Mouse (Mus musculus): Measurements from ENCODE around the gene Tnfrsf13c.

Gene Tnfrsf13c

DNA sequence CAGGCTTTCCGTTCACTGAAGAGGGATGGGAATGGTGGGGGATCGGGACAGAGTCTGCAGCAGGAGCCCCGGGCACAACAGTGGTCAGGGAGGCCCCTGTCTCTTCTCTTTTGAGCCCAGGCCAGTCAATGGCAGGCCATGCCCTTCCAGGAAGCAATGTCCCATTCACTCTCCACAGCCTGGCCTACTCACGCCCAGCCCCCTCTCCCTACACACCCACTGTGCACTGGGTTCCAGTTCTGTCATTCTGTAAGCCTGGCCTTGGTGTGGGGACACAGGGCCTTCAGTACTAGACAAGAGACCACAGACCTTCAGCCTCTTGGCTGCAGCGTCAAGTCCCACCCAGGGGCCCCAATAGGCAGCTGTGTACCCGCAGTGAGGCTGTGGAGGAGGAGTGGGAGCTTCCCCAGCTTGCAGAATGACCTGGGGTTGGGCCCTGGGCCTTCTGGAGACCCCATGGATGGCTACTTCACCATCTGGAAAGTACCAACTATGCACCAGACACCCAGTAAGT, 6.0 kb upstream of the Tnfrsf13c start:
- no peak for DNase-seq (ENCODE audit: low read depth, low spot score)

DNA sequence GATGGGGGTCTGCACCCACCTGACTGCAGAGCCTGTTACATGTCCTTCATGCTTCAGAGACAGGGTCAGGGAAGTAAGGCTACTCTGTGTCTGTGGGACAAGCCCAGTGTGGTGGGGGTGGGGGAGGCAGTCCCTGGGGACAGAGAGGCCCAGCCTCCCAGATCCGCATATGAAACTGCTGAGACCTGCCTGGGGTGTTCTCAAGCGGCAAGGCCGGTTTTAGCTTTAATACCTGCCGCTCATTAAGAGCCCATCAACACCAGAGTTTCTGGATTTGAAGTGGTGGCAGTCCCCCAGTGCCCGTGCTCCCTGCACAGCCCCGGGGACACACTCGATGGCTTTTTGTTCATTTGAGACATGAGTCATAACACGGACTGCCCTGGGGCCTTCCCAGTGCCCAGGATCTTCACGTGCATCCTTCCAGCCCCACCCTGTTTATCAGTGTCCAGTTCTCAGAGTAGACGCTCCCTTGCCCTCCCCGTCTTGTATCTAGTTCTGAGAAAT, 5.4 kb upstream of the Tnfrsf13c start:
- DNase-seq (ENCODE audit: low read depth, low spot score) = no peak

GRCm38 (mm10) chr15:82225769-82226168, 1.6 kb upstream of the Tnfrsf13c start:
- DNase-seq (ENCODE audit: low read depth, low spot score) = no peak

GRCm38 (mm10) chr15:82224602-82225215, 540 bp upstream of the Tnfrsf13c start:
- DNase-seq (ENCODE audit: low read depth, low spot score) = no peak

- no peak for DNase-seq (ENCODE audit: low read depth, low spot score)
Measured at GRCm38 (mm10) chr15:82223251-82223650, 918 bp downstream of the Tnfrsf13c start.

- peak; percentile 72 for DNase-seq (ENCODE audit: low read depth, low spot score)
Measured at GRCm38 (mm10) chr15:82221104-82221860, 2.9 kb downstream of the Tnfrsf13c start.

- no peak for DNase-seq (ENCODE audit: low read depth, low spot score)
Measured at GRCm38 (mm10) chr15:82220003-82220675, 4.0 kb downstream of the Tnfrsf13c start.

- peak; percentile 66 for DNase-seq (ENCODE audit: low read depth, low spot score)
Measured at GRCm38 (mm10) chr15:82218778-82219666, 5.1 kb downstream of the Tnfrsf13c start.

DNA sequence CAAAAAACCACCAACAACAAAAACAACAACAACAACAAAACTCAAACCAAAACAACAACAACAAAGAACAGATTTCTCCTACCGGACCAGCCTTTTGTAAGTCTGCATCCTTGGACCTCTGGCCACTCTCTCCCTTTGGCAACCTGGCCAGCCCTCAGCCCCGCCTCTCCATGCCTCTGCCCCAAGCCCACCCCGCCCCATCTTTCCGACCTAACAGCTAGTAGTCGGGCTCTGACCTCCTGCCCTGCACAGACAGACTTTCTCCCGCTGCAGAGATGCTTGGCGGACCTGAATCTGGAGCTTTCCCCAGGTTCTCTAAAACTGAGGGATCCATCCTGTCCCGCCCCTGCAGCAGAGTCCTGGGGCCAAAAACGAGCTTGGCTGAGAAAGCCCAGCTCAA, 6.2 kb downstream of the Tnfrsf13c start:
- DNase-seq (ENCODE audit: low read depth, low spot score) = no peak

- peak; percentile 53 for DNase-seq (ENCODE audit: low read depth, low spot score)
Measured at GRCm38 (mm10) chr15:82217039-82217438, 7.1 kb downstream of the Tnfrsf13c start.

DNA sequence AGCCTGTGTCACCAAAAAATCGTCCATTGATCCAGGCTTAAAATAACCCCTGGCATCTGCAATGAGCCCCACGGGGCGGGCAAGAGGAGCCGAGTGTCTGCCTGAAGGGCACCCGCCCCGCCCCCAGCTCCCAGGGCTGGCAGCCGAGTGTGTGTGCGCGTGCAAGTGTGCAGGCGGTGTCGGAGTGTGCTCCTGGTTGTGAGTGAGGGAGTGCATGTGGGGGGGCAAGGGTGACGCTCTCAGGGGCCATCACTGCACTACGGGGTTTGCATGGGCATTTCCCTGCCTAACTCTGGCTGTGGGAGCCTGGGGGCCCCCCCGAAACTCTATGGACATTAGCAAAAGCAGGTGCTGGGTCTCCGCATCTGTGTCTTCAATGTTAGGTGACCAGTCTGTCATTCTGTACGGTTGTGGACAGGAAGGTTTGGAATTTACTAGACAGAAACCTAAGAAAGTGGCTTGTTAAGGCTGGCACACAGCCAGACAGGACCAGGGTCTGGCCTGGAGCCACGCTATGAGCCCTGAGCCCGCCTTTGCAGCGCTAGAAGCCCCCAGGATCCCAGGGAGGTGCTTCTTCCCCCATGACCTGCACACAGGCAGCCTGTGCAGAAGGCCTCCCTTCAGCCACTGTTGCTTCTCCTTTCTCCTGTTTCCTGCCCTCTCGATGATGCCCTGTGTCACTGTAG, 7.9 kb downstream of the Tnfrsf13c start:
- DNase-seq (ENCODE audit: low read depth, low spot score) = no peak

GRCm38 (mm10) chr15:82215332-82216046, 8.7 kb downstream of the Tnfrsf13c start:
- DNase-seq (ENCODE audit: low read depth, low spot score) = no peak

DNA sequence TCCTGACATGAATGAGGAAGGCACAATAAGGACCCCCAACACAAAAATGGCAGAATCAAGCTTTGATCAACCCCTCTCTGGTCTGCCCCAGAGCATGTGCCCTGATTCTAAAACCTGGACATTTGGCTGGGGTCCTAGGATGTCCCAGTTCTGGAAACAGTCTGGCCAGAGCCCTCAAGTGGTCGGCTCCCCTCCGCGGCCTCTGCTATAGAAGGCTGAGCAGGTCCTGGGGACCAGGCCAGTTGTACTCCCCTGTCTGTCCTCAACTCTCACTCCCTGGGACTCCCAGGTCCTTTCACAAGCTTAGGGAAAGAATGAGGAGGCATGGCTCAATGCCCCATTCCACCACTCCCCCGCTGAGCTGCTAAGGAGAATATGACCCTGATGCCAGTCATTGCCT, 10.9 kb downstream of the Tnfrsf13c start:
- no peak for DNase-seq (ENCODE audit: low read depth, low spot score)

GRCm38 (mm10) chr15:82212752-82213063, 11.5 kb downstream of the Tnfrsf13c start, which contains the start of gene Shisa8:
Gene Shisa8 (minus strand): TSS chr15:82212815.
- DNase-seq (ENCODE audit: low read depth, low spot score) = peak; percentile 54

DNA sequence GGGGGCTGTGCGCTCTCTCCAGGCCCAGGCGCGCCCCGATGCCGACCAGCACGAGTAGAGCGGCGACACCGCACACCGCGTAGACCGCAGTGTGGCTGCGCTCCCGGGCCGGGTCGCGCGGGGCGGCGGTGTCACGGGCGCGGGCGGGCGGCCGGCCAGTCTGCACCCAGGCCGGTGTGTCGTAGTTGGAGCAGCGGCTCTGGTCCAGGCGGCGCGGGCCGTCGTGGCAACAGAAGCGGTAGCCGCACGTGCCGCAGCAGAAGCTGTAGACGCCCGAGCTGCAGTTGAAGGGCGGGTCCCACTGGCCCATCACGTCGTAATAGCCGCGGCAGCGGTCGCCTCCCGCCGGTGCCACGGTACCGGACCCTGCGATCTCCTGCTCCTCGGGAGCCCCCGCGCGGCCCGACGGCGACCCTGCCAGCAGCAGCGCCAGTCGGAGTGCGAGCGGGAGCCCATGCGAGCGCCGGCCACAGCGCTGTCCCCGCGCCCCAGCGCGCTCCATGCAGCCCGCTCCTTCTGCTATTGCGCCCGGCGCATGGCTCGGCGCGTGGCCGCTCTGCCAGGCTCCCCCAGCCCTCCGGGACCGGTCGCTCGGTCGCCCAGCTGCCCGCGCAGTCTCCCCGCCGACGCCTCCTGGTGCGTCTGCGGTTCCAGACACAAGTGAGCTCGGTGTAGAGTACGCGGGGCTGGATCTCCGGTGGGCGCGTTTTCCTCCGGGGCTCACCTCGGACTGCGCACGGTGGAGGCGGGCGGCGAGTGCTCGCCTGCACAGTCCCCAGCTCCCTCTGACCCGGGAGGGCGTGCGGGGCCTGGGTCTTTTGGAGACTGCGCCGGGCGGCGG, 12.0 kb downstream of the Tnfrsf13c start:
- DNase-seq (ENCODE audit: low read depth, low spot score) = peak; percentile 58

DNA sequence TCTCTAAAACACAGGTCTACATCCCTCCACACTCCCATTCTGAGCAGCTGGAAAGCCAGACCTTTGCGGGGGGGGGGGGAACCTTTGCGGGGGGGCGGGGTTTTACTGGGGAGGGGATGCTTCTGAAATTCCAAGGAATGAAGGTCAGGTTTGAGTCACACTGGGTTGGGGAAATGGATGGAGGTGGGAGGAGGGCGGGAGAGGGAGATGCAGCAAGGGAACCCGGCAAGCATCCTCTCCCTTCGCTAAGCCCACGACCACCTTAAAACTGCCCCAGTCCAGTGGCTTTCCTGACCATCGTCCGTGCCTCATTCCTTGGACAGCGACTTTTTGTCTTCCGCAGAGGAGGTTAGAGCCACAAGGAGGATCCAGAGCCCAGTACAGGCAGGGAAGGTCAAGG, 12.9 kb downstream of the Tnfrsf13c start:
- no peak for DNase-seq (ENCODE audit: low read depth, low spot score)

GRCm38 (mm10) chr15:82210801-82211200, 13.4 kb downstream of the Tnfrsf13c start:
- DNase-seq (ENCODE audit: low read depth, low spot score) = no peak

GRCm38 (mm10) chr15:82209295-82210050, 14.7 kb downstream of the Tnfrsf13c start:
- no peak for DNase-seq (ENCODE audit: low read depth, low spot score)

All from R1 (cell line).